Comparison of ENCODE assay signal across 21 mouse cellular contexts in genomic region chr12:100303141-100303540, GRCm38 (mm10).
DNase-seq lines count a peak whose midpoint lies in the region; ATAC-seq lines count a peak whose summit lies in the region.
"Had no signal": no experiment of that assay in that cellular context is flagged by ENCODE, and none has a peak within 500 bp of the region (broad histone marks: within the 10 kb centered on the region; RNA-seq: fewer than 3 reads in every experiment).

No protein-coding gene starts in this region.

- peaks cover 27% of the 10 kb centered on the region; the same call in 1 of the 2 replicates for H3K36me3 ChIP-seq in forebrain, embryonic 13.5 days (ENCODE audit: poor library complexity, severe bottlenecking)

- 85% methylated on average over 7 of the region's 7 CpGs for WGBS in forebrain, embryonic 13.5 days

- DNase-seq in frontal cortex, postnatal 36 days (ENCODE audit: low spot score in 2 of 2): peak; percentile 54 to 73
- DNase-seq in frontal cortex, postnatal 14 days (ENCODE audit: low spot score in 2 of 2): no peak
- peak; percentile 67 for DNase-seq in right cerebral cortex, adult 18-20 months
- no peak for DNase-seq in right cerebral cortex, postnatal 10 days (ENCODE audit: low spot score in 2 of 2)
- DNase-seq in brain, adult 2 months (ENCODE audit: low read depth, low spot score): peak; percentile 77
- DNase-seq in telencephalon, adult 2 months (ENCODE audit: low read depth, low spot score): peak; percentile 80
- DNase-seq: adrenal gland, adult 2 months; adrenal gland, postnatal 25 days; cerebellum, adult 8-10 months; cerebellum, postnatal 25 days; forebrain, postnatal 0 days; gastrocnemius, adult 2 months; gastrocnemius, postnatal 25 days; heart, postnatal 36 days had no signal

- no peak overlapping the region; the same call in 1 of the 2 replicates for H3K9ac ChIP-seq in forebrain, embryonic 13.5 days
- H3K9ac ChIP-seq: embryonic facial prominence, embryonic 13.5 days; forebrain, embryonic 12.5 days; forebrain, postnatal 0 days; heart, embryonic 13.5 days; hindbrain, embryonic 12.5 days had no signal

- H3K4me1 ChIP-seq in forebrain, embryonic 13.5 days: peaks cover 44% of the 10 kb centered on the region
- H3K4me1 ChIP-seq: embryonic facial prominence, embryonic 13.5 days had no signal

- no peak for ATAC-seq in forebrain, embryonic 13.5 days
- ATAC-seq: forebrain, postnatal 0 days; hindbrain, embryonic 16.5 days; inflammation-experienced regulatory T-cells, adult 6 months had no signal

- no peak overlapping the region for H3K27ac ChIP-seq in forebrain, embryonic 13.5 days
- H3K27ac ChIP-seq: embryonic facial prominence, embryonic 13.5 days; forebrain, embryonic 12.5 days; gastrocnemius, adult 2 months; heart, embryonic 13.5 days; hindbrain, embryonic 12.5 days had no signal

- no peaks in the 10 kb centered on the region for H3K27me3 ChIP-seq in forebrain, embryonic 13.5 days
- H3K27me3 ChIP-seq: embryonic facial prominence, embryonic 13.5 days; forebrain, embryonic 12.5 days; heart, embryonic 13.5 days; hindbrain, embryonic 12.5 days had no signal

- no peaks in the 10 kb centered on the region for H3K9me3 ChIP-seq in forebrain, embryonic 13.5 days (replicated peaks)
- H3K9me3 ChIP-seq: embryonic facial prominence, embryonic 13.5 days; forebrain, embryonic 12.5 days; heart, embryonic 13.5 days; hindbrain, embryonic 12.5 days had no signal

- no peak overlapping the region for H3K4me3 ChIP-seq in forebrain, embryonic 13.5 days
- H3K4me3 ChIP-seq: embryonic facial prominence, embryonic 13.5 days; forebrain, embryonic 12.5 days; gastrocnemius, adult 2 months; heart, embryonic 13.5 days; hindbrain, embryonic 12.5 days had no signal

- no peak overlapping the region for H3K4me2 ChIP-seq in forebrain, embryonic 13.5 days
- H3K4me2 ChIP-seq: embryonic facial prominence, embryonic 13.5 days; forebrain, embryonic 12.5 days; heart, embryonic 13.5 days; hindbrain, embryonic 12.5 days had no signal

Comparison
In these comparisons a context has a peak if more than half of its experiments do, and no peak if none do; other contexts are left out.
1. DNase-seq: peak in frontal cortex, postnatal 36 days (2 of 2), right cerebral cortex, adult 18-20 months (single experiment), brain, adult 2 months (single experiment) and telencephalon, adult 2 months (single experiment); none in frontal cortex, postnatal 14 days (0 of 2) and right cerebral cortex, postnatal 10 days (0 of 2).